Mouse (Mus musculus) ES-E14 (cell line): ENCODE results near the gene Cyb561a3. TPM values are rescaled to one million over a fixed set of nuclear protein-coding genes. Genes with fewer than 3 reads are reported as not detected.

Source experiments
- DNase-seq: peaks from one replicate; pipeline ENCODE4 v3.0.0-alpha.2; 2013; ENCODE audit warnings: low read depth, low spot score
- H3K27ac ChIP-seq: 2 replicates; pipeline ENCODE4 v1.5.1; 2012; ENCODE audit warnings: low read depth, mild to moderate bottlenecking, low read length, moderate library complexity, mixed read lengths; ENCODE audit not compliant: poor library complexity, insufficient read depth, severe bottlenecking
- H3K36me3 ChIP-seq: 2 replicates; pipeline ENCODE4 v1.6.1; 2012; ENCODE audit warnings: mild to moderate bottlenecking, low read length, moderate library complexity, mixed read lengths; ENCODE audit not compliant: control insufficient read depth, poor library complexity, insufficient read depth, severe bottlenecking
- H3K4me1 ChIP-seq, 2 experiments: fragments of 150-350 bp in 1 of 2; sonication (generic) in 1 of 2; 2 replicates each; pipeline ENCODE4 v1.6.1; 2012; ENCODE audit warnings: low read length in 2 of 2, mild to moderate bottlenecking in 1 of 2, mixed read lengths in 1 of 2; ENCODE audit not compliant: control insufficient read depth in 2 of 2, insufficient read depth in 2 of 2, poor library complexity in 1 of 2
- H3K4me3 ChIP-seq, 2 experiments: fragments of 150-350 bp in 1 of 2; sonication (generic) in 1 of 2; 2 replicates each; pipeline ENCODE4 v1.5.1; 2012; ENCODE audit warnings: low read length in 2 of 2, low read depth in 1 of 2, mild to moderate bottlenecking in 1 of 2, mixed read lengths in 1 of 2; ENCODE audit not compliant: insufficient read depth in 1 of 2, poor library complexity in 1 of 2, severe bottlenecking in 1 of 2
- H3K9ac ChIP-seq: 2 replicates; pipeline ENCODE4 v1.6.1; 2012; ENCODE audit warnings: low read depth, mild to moderate bottlenecking, low read length, mixed read lengths; ENCODE audit not compliant: poor library complexity, insufficient read depth, severe bottlenecking
- H3K9me3 ChIP-seq: fragments of 150-350 bp; sonication (generic); 2 replicates; pipeline ENCODE4 v1.6.1; 2012; ENCODE audit warnings: low read depth, mild to moderate bottlenecking, low read length; ENCODE audit not compliant: control insufficient read depth, insufficient read depth
- CHD2 ChIP-seq: IDR thresholded peaks from 2 replicates; pipeline ENCODE4 v1.6.1; 2014; ENCODE audit warnings: mild to moderate bottlenecking, low read depth, low read length, inconsistent platforms
- HCFC1 ChIP-seq: IDR thresholded peaks from 2 replicates; pipeline ENCODE4 v1.6.1; 2012; ENCODE audit warnings: low read length, inconsistent platforms, borderline replicate concordance; ENCODE audit not compliant: insufficient read depth
- MAFK ChIP-seq: IDR thresholded peaks from 2 replicates; pipeline ENCODE4 v1.6.1; 2014; ENCODE audit warnings: mild to moderate bottlenecking, low read depth, low read length, inconsistent platforms; ENCODE audit not compliant: insufficient read depth
- ZC3H11A ChIP-seq: IDR thresholded peaks from 2 replicates; pipeline ENCODE4 v1.6.1; 2012; ENCODE audit warnings: low read depth, mild to moderate bottlenecking, inconsistent platforms, low read length, borderline replicate concordance
- ZNF384 ChIP-seq: IDR thresholded peaks from 2 replicates; pipeline ENCODE4 v1.6.1; 2012; ENCODE audit warnings: low read depth, low read length, inconsistent platforms
- in situ Hi-C, 2 experiments: fragments of 600-800 bp; cut with MboI; formaldehyde crosslinking; loops; one replicate each; pipeline ENCODE4 v1.15.1; 2025; ENCODE audit warnings: low sequenced_read_pairs in 2 of 2, inconsistent platforms in 1 of 2; ENCODE audit not compliant: unreplicated experiment in 2 of 2
- total RNA-seq: library from RNA; depleted of rRNA; stranded (reverse); fragments of 300-350 nt; gene quantifications from 2 replicates; pipeline ENCODE4 v1.2.3, GENCODE M21; 2012

The Cyb561a3 gene
- total RNA-seq, 1 experiment = 12.9 TPM

- Histone ChIP-seq H3K9ac (no peak overlapping the region), H3K4me3 (no peak overlapping the region), H3K4me1 (peaks cover 3 to 5% of the 10 kb centered on the region in 2 experiments; a peak in 3 of 4 replicates), H3K36me3 (peaks cover 1% of the 10 kb centered on the region; the same call in 1 of the 2 replicates), H3K9me3 (no peaks in the 10 kb centered on the region), H3K27ac (no peak overlapping the region)
- in situ Hi-C loops = no loop called here
- TF ChIP-seq HCFC1 = no peak
- TF ChIP-seq ZNF384 = no peak
- TF ChIP-seq CHD2 = no peak
- TF ChIP-seq ZC3H11A = no peak
- no peak for TF ChIP-seq MAFK
- no peak for DNase-seq
Observed at GRCm38 (mm10) chr19:10598188-10598587, 21.2 kb downstream of the Cyb561a3 start.

- Histone ChIP-seq H3K4me1 (peaks cover 9 to 16% of the 10 kb centered on the region in 2 experiments), H3K9ac (no peak overlapping the region), H3K4me3 (no peak overlapping the region), H3K9me3 (no peaks in the 10 kb centered on the region), H3K36me3 (no peaks in the 10 kb centered on the region; the same call in 1 of the 2 replicates), H3K27ac (no peak overlapping the region)
- DNase-seq = no peak
- TF ChIP-seq MAFK (0 out of 2 replicates have a peak, but pooled peaks have one; percentile 36), CHD2 (no peak), HCFC1 (no peak)
- in situ Hi-C loops = loop anchor here in 1 of 2 experiments (25.0 kb wide), 3 partner anchors 712 to 1687 kb away; partner anchors contain the start of genes B3gat3 and Incenp
Observed at GRCm38 (mm10) chr19:10599648-10600047, 22.7 kb downstream of the Cyb561a3 start.

- Histone ChIP-seq H3K9me3 (no peaks in the 10 kb centered on the region), H3K9ac (peak overlapping the region; percentile 67; the same call in 1 of the 2 replicates), H3K27ac (peak overlapping the region; percentile 17; the same call in 1 of the 2 replicates), H3K4me3 (peak overlapping the region; percentile 28 to 41; a peak in 3 of 4 replicates), H3K4me1 (peaks cover 11 to 16% of the 10 kb centered on the region in 2 experiments), H3K36me3 (peaks cover 3% of the 10 kb centered on the region)
- in situ Hi-C loops = loop anchor here in 1 of 2 experiments (25.0 kb wide), 3 partner anchors 715 to 1690 kb away; partner anchors contain the start of genes B3gat3 and Incenp
- TF ChIP-seq MAFK = no peak
- TF ChIP-seq ZC3H11A = no peak
- no peak for TF ChIP-seq CHD2
- TF ChIP-seq ZNF384 = no peak
- TF ChIP-seq HCFC1 = no peak
- no peak for DNase-seq
Observed at GRCm38 (mm10) chr19:10602247-10602769, 25.3 kb downstream of the Cyb561a3 start.

- Histone ChIP-seq H3K9me3 (no peaks in the 10 kb centered on the region), H3K27ac (peak overlapping the region; percentile 17; the same call in 1 of the 2 replicates), H3K4me1 (peaks cover 12 to 17% of the 10 kb centered on the region in 2 experiments), H3K9ac (peak overlapping the region; percentile 67; the same call in 1 of the 2 replicates), H3K36me3 (peaks cover 8% of the 10 kb centered on the region), H3K4me3 (peak overlapping the region; percentile 28 to 41; a peak in 3 of 4 replicates)
- peak; percentile 86 for DNase-seq
- in situ Hi-C loops = loop anchor here in 1 of 2 experiments (25.0 kb wide), 3 partner anchors 715 to 1690 kb away; partner anchors contain the start of genes B3gat3 and Incenp
- TF ChIP-seq MAFK (no peak), HCFC1 (peak; percentile 65; the same call in 1 of the 2 replicates), CHD2 (no peak), ZNF384 (peak; percentile 51; the same call in 1 of the 2 replicates), ZC3H11A (0 out of 2 replicates have a peak, but pooled peaks have one; percentile 2)
Observed at GRCm38 (mm10) chr19:10602787-10603186, 25.8 kb downstream of the Cyb561a3 start.
